Mouse (Mus musculus) cortical plate, adult 2 months (tissue): ENCODE data around the gene Pmepa1. TPM values are rescaled to one million over a fixed set of nuclear protein-coding genes. Genes with fewer than 3 reads are reported as not detected.

ENCODE experiments used
- H3K27ac ChIP-seq: fragments of 200-500 bp; 2 replicates; pipeline ENCODE4 v1.5.1; 2012; ENCODE audit warnings: low read length, control low read depth, inconsistent platforms; ENCODE audit not compliant: insufficient read depth
- H3K4me1 ChIP-seq: fragments of 200-500 bp; 2 replicates; pipeline ENCODE4 v1.6.1; 2011; ENCODE audit warnings: low read length; ENCODE audit not compliant: control insufficient read depth, insufficient read depth
- H3K4me3 ChIP-seq: fragments of 200-500 bp; 2 replicates; pipeline ENCODE4 v1.5.1; 2011; ENCODE audit warnings: mild to moderate bottlenecking, low read length, control low read depth; ENCODE audit not compliant: insufficient read depth
- CTCF ChIP-seq: fragments of 200-500 bp; IDR thresholded peaks from 2 replicates; pipeline ENCODE4 v1.5.1; 2011; ENCODE audit warnings: mild to moderate bottlenecking, control low read depth, low read length; ENCODE audit not compliant: insufficient read depth; ENCODE audit errors: extremely low read depth
- POLR2A ChIP-seq: fragments of 200-500 bp; IDR thresholded peaks from 2 replicates; pipeline ENCODE4 v1.6.1; 2011; ENCODE audit warnings: mild to moderate bottlenecking, low read length, control low read depth; ENCODE audit not compliant: insufficient read depth; ENCODE audit errors: extremely low read depth
- polyA plus RNA-seq: library from polyadenylated mRNA; depleted of rRNA; stranded (reverse); fragments of >200 nt; gene quantifications from 2 replicates; pipeline ENCODE4 v1.2.3, GENCODE M21; 2012

The Pmepa1 gene
- polyA plus RNA-seq, 1 experiment = 42.3 TPM

GRCm38 (mm10) chr2:173183311-173183710 is 93.0 kb downstream of the Pmepa1 start:
- H3K4me1 ChIP-seq = no peaks in the 10 kb centered on the region
- H3K4me3 ChIP-seq = no peak overlapping the region
- TF ChIP-seq CTCF = no peak
- TF ChIP-seq POLR2A = no peak
- no peak overlapping the region for H3K27ac ChIP-seq

DNA sequence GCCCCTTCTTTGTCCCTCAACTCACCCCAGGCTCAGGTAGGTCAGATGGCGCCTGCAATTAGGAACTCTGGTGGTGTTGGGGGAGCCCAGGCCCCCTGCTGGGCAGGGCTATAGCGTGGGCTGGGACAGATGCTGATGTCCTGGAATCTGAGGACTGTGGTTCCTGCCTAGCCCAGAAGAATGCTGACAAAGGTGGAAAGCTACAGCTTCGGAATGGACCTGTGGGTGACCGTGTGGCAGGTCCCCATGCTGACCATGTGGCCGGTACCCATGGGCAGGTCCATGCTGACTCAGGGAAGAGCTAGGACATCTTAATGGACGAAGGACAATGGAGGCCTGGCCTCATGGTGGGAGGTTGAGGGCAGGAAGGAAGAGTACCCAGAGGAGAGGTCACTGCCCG is 93.5 kb downstream of the Pmepa1 start:
- Histone ChIP-seq H3K4me3 (no peak overlapping the region), H3K4me1 (no peaks in the 10 kb centered on the region), H3K27ac (no peak overlapping the region)
- no peak for TF ChIP-seq POLR2A
- no peak for TF ChIP-seq CTCF

DNA sequence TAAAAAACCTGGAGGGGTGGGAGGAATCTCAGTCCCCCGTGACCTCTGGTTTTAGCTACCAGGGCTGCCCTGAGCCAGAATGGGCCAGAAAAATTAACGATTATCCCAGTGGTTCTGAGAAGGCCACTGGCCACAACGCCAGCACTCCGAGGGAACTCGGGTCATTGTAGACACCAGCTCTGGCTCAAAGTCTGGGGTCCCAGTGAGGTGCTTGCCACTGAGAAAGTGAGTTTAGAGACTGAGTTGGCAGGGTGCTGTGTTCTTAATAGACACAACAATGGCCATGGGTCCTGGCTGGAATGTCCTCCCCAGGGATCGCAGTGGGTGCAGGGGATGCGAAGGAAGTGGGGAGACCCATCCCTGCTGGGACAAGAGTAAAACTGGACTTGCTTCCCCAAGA is 94.4 kb downstream of the Pmepa1 start:
- Histone ChIP-seq H3K4me1 (no peaks in the 10 kb centered on the region), H3K4me3 (no peak overlapping the region), H3K27ac (no peak overlapping the region)
- TF ChIP-seq CTCF (no peak), POLR2A (no peak)

- H3K27ac ChIP-seq = no peak overlapping the region
- no peak for TF ChIP-seq CTCF
- no peak for TF ChIP-seq POLR2A
- H3K4me1 ChIP-seq = no peaks in the 10 kb centered on the region
- H3K4me3 ChIP-seq = no peak overlapping the region
Measured at GRCm38 (mm10) chr2:173181486-173181885, 94.8 kb downstream of the Pmepa1 start.

DNA sequence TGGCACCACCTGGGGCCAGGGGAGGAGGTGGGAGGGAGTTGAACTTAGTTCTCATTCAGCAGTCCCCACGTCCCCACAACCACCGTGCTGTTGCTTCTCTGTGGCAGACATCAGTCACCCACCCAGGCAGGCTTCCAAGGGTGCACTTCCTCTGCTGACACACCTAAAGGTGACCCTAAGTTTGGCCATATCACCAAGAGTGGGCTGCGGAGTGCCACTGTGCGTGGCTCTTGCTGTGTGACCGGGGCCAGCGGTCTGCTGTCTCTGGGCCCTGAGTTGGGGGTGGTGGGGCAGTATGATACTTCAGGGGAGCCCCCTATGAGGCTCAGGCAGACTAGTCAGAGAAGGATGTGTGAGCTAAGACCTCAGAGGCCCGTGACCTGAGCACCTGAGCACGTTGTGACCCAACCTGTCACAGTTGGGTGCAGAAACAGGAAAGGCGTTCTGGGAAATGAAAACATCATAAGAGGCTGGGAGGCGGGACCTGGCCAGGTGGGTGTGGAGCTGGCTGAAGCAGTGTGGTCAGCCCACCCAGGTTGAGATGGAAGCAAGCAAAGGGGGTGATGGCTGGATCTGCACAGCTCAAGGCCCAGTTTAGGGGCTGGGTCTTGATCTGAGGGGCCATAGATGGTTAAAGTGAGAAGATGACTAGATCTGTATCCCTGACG is 95.5 kb downstream of the Pmepa1 start:
- TF ChIP-seq CTCF (no peak), POLR2A (no peak)

GRCm38 (mm10) chr2:173180026-173180425 is 96.3 kb downstream of the Pmepa1 start:
- H3K27ac ChIP-seq = no peak overlapping the region
- no peaks in the 10 kb centered on the region for H3K4me1 ChIP-seq
- TF ChIP-seq CTCF = no peak
- TF ChIP-seq POLR2A = no peak
- no peak overlapping the region for H3K4me3 ChIP-seq

More for the DNA sequence above, 95.5 kb downstream of the Pmepa1 start:
- Histone ChIP-seq H3K4me1 (no peaks in the 10 kb centered on the region), H3K4me3 (no peak overlapping the region), H3K27ac (no peak overlapping the region)

DNA sequence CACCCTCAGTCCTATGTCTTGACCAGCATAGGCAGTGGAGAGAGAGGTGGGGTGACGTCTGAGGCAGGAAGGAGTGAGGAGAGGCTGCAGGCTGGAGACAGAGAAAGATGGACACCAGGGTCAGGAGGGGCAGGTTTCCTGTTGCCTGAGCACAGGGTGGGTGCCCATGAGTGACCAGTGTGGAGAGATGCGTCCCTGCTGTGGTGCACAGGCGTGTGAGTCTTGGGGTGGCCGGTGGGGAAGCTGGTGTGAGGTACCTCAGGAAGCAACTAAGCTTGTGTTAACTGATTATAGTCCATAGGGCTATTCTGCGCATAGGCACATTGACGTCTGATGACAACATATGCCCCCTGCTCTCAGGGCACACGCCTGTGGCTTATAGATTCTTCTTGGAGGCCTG is 97.3 kb downstream of the Pmepa1 start:
- TF ChIP-seq CTCF (no peak), POLR2A (no peak)
- Histone ChIP-seq H3K4me1 (no peaks in the 10 kb centered on the region), H3K4me3 (no peak overlapping the region), H3K27ac (no peak overlapping the region)

DNA sequence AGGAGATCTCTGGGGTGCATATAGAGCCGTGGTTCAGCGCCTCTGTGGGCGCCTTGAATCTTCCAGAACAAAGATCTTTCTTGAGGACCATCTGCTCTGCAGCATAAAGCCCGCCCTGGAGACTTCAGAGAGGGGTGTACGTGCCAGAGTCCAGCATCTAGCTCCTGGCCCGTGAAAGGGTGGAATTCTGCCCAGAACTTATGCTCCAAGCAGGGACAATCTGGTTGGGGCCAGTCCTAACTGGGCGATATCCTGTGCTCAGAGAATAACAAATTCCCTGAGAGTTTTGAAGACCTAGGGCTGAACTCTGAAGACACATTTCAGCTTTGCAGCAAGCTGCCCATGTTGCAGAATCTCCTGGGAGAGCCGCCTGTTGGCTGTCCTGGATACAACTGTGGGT is 98.4 kb downstream of the Pmepa1 start:
- no peaks in the 10 kb centered on the region for H3K4me1 ChIP-seq
- no peak overlapping the region for H3K27ac ChIP-seq
- H3K4me3 ChIP-seq = no peak overlapping the region
- TF ChIP-seq CTCF (no peak), POLR2A (no peak)

DNA sequence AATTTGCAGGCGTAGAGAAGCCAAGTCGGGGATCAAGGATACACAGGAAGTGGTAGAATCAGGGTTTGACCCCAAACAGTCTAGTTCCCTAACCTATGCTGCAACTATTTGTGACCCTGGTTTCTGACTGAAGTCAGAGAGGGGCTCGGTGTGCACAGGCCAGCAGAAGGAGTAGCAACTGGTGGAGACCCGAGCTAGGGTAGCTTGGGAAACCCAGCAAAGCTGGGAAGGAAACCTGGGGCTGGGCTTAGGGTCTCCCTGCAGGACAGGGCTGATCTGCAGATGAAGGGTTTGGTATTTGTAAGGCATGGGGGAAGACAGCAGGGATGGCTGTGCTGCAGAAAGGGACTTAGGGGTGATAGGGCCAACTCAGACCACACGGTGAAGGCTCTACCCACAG is 98.9 kb downstream of the Pmepa1 start:
- Histone ChIP-seq H3K27ac (no peak overlapping the region), H3K4me1 (no peaks in the 10 kb centered on the region), H3K4me3 (no peak overlapping the region)
- TF ChIP-seq CTCF = no peak
- TF ChIP-seq POLR2A = no peak

DNA sequence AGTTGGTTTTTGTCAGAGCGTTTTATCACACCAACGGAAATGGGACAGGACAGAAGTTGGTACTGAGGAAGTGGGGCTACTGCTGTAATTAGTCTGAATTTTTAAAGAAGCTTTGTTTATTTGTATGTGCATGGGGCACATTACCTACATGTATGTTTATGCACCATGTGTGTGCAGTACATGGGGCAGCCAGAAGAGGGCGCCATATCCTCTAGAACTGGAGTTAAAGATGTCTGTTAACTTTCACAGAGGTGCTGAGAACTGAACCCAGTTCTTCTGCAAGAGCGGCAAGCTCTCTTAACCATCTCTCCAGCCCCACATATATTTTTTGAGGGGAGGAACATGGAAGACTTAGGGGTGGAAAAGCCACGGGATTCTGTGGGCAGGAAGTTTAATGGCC is 100.6 kb downstream of the Pmepa1 start:
- Histone ChIP-seq H3K27ac (no peak overlapping the region), H3K4me3 (no peak overlapping the region), H3K4me1 (peaks cover 2% of the 10 kb centered on the region; the same call in 1 of the 2 replicates)
- peak; percentile 13; the same call in 1 of the 2 replicates for TF ChIP-seq CTCF
- TF ChIP-seq POLR2A = no peak
